Mouse (Mus musculus): ENCODE measurements at regions not wholly inside any gene's neighbourhood (a gene's known extent, or its start where the extent isn't known, plus 50 kb on each side); places are given as distances from the start of the nearest gene placed in this dataset.

DNA sequence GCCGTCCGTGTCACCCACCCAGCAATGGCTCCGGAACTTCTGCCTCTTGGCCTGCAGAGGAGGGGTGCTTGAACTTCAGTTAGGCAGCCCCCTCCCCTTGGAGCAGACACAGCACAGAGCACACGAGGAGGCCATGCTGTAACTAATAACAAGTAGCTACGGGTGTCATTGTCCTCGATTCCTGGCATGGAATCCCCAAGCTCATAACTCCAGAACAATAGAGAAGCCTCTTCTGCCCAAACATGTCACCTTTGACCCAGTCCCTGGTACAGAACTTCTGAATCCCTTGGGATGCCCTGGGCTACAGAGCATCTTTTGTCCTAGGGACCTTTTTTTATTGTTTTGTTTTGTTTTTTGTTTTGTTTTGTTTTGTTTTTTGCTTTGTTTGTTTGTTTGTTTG, 165.5 kb downstream of the Ly86 start:
- TF ChIP-seq CTCF (IDR thresholded peaks at IDR 0.05; ENCODE audit: borderline replicate concordance, insufficient read depth, low read length) (no peak), POLR2A (IDR thresholded peaks at IDR 0.05; ENCODE audit: low read depth, low read length) (no peak)
- Histone ChIP-seq H3K4me3 (ENCODE audit: insufficient read depth, low read length) (no peak overlapping the region), H3K27ac (ENCODE audit: insufficient read depth, low read length) (no peak overlapping the region), H3K4me1 (ENCODE audit: control insufficient read depth, insufficient read depth, low read length) (no peaks in the 10 kb centered on the region)

GRCm38 (mm10) chr13:37511006-37511405, 166.0 kb downstream of the Ly86 start:
- no peak overlapping the region for H3K27ac ChIP-seq (ENCODE audit: insufficient read depth, low read length)
- H3K4me3 ChIP-seq (ENCODE audit: insufficient read depth, low read length), result no peak overlapping the region
- H3K4me1 ChIP-seq (ENCODE audit: control insufficient read depth, insufficient read depth, low read length), result no peaks in the 10 kb centered on the region
- no peak for TF ChIP-seq CTCF (IDR thresholded peaks at IDR 0.05; ENCODE audit: borderline replicate concordance, insufficient read depth, low read length)
- no peak for TF ChIP-seq POLR2A (IDR thresholded peaks at IDR 0.05; ENCODE audit: low read depth, low read length)

GRCm38 (mm10) chr13:37511406-37511805, 166.4 kb downstream of the Ly86 start:
- no peak for TF ChIP-seq POLR2A (IDR thresholded peaks at IDR 0.05; ENCODE audit: low read depth, low read length)
- Histone ChIP-seq H3K4me1 (ENCODE audit: control insufficient read depth, insufficient read depth, low read length) (no peaks in the 10 kb centered on the region), H3K4me3 (ENCODE audit: insufficient read depth, low read length) (no peak overlapping the region), H3K27ac (ENCODE audit: insufficient read depth, low read length) (no peak overlapping the region)

- H3K27ac ChIP-seq (ENCODE audit: insufficient read depth, low read length), result no peak overlapping the region
- no peak overlapping the region for H3K4me3 ChIP-seq (ENCODE audit: insufficient read depth, low read length)
- H3K4me1 ChIP-seq (ENCODE audit: control insufficient read depth, insufficient read depth, low read length), result no peaks in the 10 kb centered on the region
- TF ChIP-seq CTCF (IDR thresholded peaks at IDR 0.05; ENCODE audit: borderline replicate concordance, insufficient read depth, low read length), result no peak
- TF ChIP-seq POLR2A (IDR thresholded peaks at IDR 0.05; ENCODE audit: low read depth, low read length), result no peak
These were observed 167.8 kb downstream of the Ly86 start for GRCm38 (mm10) chr13:37512781-37513180.

DNA sequence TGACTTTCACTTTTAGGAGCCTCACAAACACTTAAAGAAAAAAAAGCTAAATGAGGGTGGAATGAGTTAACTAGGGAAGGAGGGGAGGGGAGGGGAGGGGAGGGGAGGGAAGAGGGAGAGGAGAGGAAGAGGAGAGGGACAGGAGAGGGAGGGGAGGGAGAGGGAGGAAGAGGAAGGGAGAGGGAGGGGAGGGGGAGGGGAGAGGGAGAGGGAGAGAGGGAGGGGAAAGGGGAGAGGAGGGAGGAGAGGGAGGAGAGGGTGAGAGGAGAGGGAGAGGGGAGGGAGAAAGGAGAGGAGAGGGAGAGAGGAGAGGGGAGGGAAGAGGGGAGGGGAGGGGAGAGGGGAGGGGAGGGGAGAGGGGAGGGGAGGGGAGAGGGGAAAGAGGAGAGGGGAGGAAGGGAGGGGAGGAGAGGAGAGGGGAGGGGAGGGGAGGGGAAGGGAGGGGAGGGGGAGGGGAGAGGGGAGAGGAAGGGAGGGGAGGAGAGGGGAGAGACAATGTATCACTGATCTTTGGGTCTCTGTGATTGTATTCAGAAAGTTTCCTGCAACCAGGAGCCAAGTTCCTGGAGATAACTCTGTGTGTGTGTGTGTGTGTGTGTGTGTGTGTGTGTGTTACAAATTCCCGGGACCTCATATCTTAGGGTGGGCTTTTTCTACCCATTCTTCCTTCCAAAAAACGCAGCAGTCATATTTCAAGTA, 168.3 kb downstream of the Ly86 start:
- Histone ChIP-seq H3K4me1 (ENCODE audit: control insufficient read depth, insufficient read depth, low read length) (no peaks in the 10 kb centered on the region), H3K27ac (ENCODE audit: insufficient read depth, low read length) (no peak overlapping the region), H3K4me3 (ENCODE audit: insufficient read depth, low read length) (no peak overlapping the region)
- no peak for TF ChIP-seq CTCF (IDR thresholded peaks at IDR 0.05; ENCODE audit: borderline replicate concordance, insufficient read depth, low read length)
- no peak for TF ChIP-seq POLR2A (IDR thresholded peaks at IDR 0.05; ENCODE audit: low read depth, low read length)

GRCm38 (mm10) chr13:37513905-37514607, 169.0 kb downstream of the Ly86 start:
- H3K4me3 ChIP-seq (ENCODE audit: insufficient read depth, low read length), result no peak overlapping the region
- TF ChIP-seq POLR2A (IDR thresholded peaks at IDR 0.05; ENCODE audit: low read depth, low read length) (no peak), CTCF (IDR thresholded peaks at IDR 0.05; ENCODE audit: borderline replicate concordance, insufficient read depth, low read length) (no peak)
- no peaks in the 10 kb centered on the region for H3K4me1 ChIP-seq (ENCODE audit: control insufficient read depth, insufficient read depth, low read length)
- no peak overlapping the region for H3K27ac ChIP-seq (ENCODE audit: insufficient read depth, low read length)

DNA sequence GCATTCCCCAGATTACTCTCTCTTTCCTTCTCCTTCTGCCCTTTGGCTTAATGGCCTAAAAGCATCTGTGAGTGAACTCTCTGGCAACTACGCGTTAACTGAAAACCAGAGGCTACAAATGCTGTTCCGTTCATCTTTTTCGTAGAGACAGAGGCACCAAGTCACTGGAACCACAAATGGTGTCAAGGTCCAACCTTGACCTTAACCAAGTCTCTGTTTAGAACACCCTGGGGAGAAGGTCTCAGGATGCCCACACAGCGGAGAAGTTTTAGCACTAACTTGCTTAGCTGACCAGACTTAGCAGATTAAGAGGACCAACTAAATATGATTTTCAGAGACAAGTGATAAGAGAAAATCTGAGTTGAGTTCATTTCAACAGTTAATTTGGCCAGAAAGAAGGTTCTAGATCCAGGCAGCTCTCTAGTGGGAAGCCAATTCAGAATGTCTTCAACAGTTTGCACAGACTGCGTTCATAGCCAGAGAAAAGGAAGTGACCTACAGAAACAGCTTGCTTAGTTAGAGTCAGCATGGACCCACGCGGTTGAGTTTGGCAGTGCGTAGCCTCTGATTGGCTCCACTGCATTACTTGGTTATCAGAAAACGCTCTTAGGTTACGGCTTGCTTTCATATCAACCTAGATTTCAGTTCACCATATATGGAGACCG, 169.8 kb downstream of the Ly86 start:
- Histone ChIP-seq H3K4me1 (ENCODE audit: control insufficient read depth, insufficient read depth, low read length) (no peaks in the 10 kb centered on the region), H3K4me3 (ENCODE audit: insufficient read depth, low read length) (no peak overlapping the region), H3K27ac (ENCODE audit: insufficient read depth, low read length) (no peak overlapping the region)
- no peak for TF ChIP-seq CTCF (IDR thresholded peaks at IDR 0.05; ENCODE audit: borderline replicate concordance, insufficient read depth, low read length)
- TF ChIP-seq POLR2A (IDR thresholded peaks at IDR 0.05; ENCODE audit: low read depth, low read length), result no peak

DNA sequence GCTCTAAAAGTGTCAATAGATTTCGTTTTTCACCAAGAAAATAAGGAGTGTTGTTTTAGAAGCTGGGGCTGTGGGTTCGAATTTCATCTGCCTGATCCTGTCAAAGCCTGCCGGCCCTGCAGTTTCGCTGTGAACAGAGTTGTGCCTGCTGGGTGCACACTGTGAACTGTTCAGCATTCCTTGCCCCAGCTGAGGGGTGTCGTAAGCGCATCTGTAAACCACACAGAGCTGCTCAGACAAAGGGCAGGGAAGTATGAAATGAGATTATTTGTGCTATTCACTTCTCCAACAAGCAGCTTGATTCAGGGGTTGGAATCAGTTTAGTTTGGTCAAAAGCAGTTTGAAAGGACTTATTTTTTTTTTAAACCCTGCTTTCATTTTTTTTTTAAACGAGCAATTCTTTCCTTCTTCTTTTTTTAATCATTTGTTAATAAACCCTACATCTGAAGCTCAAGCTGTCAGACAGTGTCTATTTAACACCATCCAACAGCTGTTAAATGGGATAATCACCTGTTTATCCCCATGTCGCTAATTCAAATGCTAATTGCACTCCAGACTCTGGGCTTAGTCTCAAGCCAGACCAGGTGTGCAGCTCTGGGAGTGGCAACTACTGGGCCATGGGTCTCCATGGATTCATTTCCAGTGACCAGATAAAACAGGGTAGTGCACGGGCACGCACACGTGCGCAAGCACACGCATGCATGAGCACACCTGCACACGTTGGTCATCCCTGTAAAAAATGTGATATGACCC, 172.2 kb downstream of the Ly86 start:
- Histone ChIP-seq H3K27ac (ENCODE audit: insufficient read depth, low read length) (no peak overlapping the region), H3K4me1 (ENCODE audit: control insufficient read depth, insufficient read depth, low read length) (no peaks in the 10 kb centered on the region), H3K4me3 (ENCODE audit: insufficient read depth, low read length) (no peak overlapping the region)
- TF ChIP-seq CTCF (IDR thresholded peaks at IDR 0.05; ENCODE audit: borderline replicate concordance, insufficient read depth, low read length), result no peak
- TF ChIP-seq POLR2A (IDR thresholded peaks at IDR 0.05; ENCODE audit: low read depth, low read length), result no peak

- Histone ChIP-seq H3K4me1 (ENCODE audit: control insufficient read depth, insufficient read depth, low read length) (no peaks in the 10 kb centered on the region), H3K4me3 (ENCODE audit: insufficient read depth, low read length) (no peak overlapping the region), H3K27ac (ENCODE audit: insufficient read depth, low read length) (no peak overlapping the region)
- TF ChIP-seq CTCF (IDR thresholded peaks at IDR 0.05; ENCODE audit: borderline replicate concordance, insufficient read depth, low read length) (no peak), POLR2A (IDR thresholded peaks at IDR 0.05; ENCODE audit: low read depth, low read length) (no peak)
These were observed 174.9 kb downstream of the Ly86 start for GRCm38 (mm10) chr13:37519948-37520347.

All from embryonic fibroblast, embryonic 13.5 days (primary cell).